Mouse (Mus musculus) heart, adult 8-10 months (tissue): ENCODE measurements at regions not wholly inside any gene's neighbourhood (a gene's known extent, or its start where the extent isn't known, plus 50 kb on each side); places are given as distances from the start of the nearest gene placed in this dataset.

Source experiments
- DNase-seq: peaks from one replicate; pipeline ENCODE4 v3.0.0; 2022; ENCODE audit warnings: low spot score

DNA sequence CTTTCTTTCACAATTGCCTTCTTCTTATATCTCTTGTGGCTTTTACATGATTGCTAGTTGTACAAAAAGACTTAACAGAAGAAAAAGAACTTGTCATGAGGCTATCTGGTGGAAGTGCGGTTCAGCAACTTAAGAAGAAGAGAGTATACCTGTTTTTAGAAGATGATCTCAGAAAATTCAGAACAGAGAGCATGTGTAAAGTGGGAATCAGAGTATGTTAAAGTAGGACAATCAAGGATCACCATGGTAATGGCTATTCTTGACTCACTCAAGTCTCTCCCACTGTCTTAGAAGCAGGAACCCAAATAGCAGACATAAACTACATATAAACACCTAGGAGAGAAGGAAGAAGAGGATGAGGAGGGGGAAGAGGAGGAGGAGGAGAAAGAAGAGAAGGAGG, 857.9 kb upstream of the Nr2f1 start:
- no peak for DNase-seq

DNA sequence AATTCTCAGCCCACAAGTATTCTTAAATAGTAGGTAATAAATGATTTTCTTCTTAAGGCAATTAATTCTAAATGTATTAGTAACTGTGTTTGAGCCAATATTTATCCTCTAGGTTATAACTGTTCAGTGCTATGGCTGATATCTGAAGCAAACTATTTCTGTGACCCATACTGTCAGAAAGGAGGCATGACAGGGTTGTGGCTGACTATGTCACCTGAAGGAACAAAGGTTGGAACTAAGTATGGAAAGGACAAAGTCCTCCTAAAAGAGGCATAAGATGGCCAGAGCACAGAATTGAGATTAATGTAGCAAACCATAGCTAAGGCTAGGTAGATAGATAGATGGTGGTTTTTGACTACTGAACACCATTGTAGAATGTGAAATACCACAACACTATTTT, 854.9 kb upstream of the Nr2f1 start:
- DNase-seq = no peak

DNA sequence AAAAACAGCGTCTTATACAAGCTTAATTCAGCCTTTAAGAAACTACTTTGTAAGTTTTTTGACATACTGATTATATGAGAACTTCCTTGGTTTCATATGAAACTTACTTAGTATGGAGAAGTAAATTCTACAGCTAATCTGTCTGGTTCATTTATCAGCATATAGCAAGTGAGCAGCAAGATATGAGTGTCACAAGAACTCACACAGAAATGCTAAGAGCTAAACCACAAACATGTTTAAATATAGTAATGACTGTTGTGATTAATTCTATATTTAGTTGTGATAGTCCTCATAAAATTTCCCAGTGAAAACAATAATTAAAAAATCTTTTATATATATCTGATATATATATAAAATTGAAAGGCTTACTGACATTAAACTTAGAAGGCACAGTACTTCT, 853.9 kb upstream of the Nr2f1 start:
- no peak for DNase-seq

DNA sequence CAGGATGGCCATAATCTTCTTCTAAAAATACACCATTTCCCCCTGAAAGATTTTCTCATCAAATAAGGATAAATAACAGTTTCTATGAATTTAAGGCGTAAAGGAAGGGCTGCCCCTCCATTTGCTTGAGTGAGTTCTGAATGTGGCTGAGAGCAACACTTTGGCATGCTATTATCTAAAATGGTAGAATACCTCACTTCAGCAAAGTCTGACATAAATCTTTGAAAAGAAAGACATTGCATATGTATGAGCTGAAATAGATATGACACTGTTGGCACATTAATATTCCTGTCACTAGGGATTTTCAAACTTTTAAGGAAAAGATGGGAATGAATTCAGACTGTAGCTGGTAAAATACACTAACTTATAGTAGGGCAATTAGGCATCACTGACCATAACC, 847.7 kb upstream of the Nr2f1 start:
- DNase-seq = no peak

DNA sequence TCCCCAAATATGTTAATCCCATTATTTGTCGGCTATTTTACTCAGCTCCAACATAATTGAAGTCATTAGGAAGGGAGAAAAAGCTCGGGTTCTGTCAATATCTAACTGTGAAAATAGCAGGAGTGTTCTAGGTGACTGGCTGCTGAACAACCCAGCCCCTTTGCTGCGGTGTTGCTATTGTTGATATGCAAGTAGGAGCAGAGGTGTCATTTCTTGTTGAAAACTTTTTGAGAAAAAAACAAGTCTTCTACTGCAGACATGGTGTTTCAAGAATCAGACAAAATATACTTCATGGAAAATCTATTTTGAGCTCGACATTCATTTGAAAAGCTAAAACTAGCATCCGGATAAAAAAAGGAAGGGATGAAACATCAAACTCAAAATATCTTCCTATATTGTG, 845.1 kb upstream of the Nr2f1 start:
- no peak for DNase-seq

DNA sequence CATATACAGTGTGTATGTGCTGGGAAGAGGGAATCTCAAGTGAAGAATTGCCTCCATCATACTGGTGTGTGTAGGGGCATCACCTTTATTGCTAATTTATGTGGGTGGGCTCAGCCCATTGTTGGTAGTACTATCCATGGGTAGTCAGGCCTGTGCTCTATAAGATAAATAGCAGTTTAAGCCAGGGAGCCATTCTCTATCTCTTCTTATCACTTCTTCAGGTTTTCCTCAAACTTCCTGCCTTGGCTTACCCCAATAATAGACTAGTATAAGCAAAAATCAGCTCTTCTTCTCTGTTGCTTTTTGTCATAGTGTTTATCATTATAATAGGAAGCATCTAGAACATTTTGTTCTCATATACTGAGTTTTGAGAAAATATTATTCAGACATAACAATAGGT, 838.3 kb upstream of the Nr2f1 start:
- no peak for DNase-seq

DNA sequence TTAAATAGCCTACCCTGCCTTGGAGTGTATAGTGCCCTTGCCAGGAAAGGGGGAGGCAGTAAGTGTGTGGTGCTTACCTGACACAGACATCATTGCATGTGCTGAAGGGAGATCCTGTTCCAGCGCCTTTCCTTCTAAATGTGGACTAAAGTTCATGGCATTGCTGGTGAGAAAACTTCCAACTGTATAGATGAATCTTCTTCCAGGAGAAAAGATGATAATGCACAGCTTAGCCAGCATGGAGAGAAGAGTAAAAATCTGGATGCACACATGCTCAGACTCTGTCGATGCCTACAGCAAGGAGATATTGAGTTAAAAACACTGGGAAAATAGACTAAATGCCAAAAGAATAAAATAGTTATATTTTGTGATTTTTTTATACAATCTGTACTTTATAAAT, 835.7 kb upstream of the Nr2f1 start:
- DNase-seq = no peak

DNA sequence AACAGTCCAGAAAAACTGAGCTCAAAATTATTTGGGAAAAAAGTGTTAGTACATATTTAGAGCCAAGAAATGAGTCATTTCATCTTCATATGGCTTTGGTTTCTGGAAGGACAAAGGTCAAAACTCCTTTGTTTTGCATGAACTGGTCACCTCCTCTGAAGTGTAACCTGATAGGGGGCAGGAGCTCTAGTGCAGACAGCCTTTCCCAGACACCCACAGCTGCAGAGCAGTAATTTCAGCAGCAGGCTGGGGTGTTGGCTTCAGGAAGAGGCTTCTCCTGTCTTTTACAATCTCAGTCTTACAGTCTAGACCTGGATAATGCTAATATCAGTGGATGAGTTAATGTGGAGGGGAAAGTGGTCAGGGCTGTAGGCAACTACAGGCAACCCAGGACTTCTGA, 830.4 kb upstream of the Nr2f1 start:
- peak; percentile 4 for DNase-seq

DNA sequence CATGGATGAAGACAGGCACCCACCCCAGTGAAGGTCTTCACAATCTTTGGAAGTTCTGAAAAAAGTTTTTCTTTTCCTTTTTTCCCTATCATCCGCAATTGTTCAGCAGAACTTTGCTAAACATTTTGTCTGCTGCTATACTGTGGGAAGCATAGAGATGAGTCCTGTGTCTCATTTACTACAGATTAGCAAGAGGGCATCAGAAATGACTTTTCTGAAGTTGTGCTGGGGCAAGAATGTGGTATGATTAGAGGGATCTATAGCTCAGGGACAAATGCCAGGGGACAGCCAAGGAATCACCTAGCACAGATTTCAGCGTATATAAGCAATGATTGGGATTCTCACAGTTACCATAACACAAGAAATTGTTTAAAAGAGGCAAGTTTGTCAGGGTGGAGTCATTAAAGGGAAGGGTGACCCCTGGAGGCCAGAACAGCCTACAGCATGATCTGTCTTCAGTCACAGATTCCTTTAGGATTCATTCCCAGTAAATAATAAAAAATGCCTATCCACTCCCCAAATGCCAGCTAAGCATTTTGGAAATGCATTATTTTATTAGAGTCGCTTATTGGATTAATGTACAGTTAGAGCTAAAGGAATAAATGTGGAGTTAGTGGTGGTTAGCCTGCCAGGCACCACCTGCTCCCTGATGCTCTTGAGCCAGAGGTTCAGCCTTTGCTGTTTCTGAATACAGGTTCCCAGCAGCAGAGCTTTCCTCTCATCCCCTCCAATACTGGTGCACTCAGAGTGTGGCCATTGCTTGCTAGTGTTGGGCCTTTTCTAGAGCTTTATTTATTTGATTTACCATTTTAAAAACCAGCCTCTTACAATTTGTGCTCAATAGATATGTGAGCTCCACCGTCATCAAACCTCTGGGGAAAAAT, 828.6 kb upstream of the Nr2f1 start:
- DNase-seq = peak; percentile 8

DNA sequence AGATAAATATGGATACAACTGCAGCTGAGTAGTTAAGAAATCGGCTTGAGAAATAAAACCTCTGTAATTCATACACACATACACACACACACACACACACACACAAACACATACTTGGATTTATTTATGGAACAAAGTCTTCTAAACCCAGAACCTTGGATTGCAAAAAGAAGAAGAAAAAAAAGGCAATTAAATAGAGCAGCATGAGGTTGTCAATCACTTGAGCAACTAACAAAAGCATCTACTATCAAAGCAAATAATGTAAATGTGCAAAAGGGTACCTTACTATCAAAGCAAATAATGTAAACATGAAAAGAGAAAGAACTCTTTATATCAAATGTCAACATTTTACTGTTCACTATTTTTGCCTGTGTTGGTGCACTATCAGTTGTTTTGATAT, 826.1 kb upstream of the Nr2f1 start:
- DNase-seq = no peak

DNA sequence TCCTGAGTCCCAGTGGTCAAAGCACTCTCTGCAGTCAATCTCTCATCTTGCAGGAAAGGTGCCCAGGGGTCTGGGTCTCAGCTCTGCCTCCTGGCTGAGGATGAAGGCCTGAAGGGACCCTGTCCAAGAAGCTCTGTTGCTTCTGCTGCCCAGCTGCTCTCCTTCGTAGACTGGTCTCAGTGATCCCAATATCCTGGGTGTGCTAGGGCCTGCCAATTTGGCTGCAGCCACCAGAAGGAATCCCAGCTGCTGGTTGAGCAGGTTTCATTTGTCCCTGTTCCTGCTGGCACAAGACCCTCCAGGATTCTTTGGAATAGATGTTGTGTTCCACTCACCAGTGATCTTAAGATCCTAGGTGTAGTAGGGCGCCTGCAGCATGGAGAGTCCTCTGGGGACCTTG, 818.5 kb upstream of the Nr2f1 start:
- DNase-seq = no peak

DNA sequence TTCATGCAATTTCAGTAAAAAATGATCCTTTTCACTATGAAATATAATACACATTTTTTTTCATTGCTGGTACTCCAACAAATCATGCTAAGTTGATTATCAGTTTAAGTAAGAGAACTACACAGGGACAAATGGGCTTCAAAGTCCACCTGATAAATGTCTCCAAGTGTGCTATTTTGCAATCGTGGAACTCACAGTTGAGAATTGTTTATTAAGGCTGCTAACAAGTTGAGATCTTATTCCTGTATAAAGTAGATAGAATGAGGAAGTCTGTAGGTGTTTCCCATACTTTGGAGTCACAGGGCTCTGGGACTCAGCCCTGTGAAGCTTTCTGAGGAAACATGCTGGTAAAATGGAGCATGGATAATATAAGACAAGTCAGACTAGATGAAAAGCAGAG, 803.8 kb upstream of the Nr2f1 start:
- no peak for DNase-seq

DNA sequence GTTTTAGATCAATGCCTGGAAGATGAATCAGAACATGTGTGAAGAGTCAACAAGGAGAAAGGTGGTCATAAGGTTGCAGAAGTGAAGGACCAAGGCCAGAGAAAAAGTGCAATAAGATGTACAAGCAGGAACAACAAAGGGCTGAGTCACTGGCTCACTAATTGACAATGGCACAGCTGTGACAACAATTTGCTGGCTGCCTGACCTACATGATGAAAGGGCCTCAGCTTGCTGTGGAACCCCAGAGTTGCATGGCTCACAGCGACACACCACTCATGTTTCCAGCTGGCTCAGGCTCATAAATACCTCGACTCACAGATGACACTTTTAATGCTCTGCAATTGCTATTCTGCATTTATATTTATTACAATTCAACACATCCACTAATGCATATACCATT, 799.3 kb upstream of the Nr2f1 start:
- DNase-seq = no peak

DNA sequence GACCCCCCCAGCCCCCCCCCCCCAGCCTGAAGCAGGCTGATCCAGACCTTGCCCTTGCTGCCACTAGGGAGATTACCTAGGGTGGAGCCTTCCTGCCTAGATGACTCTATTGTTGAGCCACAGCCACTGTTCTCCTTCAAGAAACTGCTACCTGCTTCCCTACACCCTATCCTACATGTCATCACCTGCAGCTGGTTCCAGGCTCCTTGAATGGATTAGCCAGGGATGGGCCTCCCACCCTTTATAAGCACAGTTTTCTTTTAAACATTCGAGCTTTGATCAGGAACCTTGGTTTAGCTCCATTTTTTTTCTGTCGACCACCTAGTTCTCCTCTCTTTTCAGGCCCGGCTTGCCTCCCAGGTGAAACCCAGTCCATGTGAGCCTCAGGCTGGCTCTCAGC, 792.8 kb upstream of the Nr2f1 start:
- no peak for DNase-seq

DNA sequence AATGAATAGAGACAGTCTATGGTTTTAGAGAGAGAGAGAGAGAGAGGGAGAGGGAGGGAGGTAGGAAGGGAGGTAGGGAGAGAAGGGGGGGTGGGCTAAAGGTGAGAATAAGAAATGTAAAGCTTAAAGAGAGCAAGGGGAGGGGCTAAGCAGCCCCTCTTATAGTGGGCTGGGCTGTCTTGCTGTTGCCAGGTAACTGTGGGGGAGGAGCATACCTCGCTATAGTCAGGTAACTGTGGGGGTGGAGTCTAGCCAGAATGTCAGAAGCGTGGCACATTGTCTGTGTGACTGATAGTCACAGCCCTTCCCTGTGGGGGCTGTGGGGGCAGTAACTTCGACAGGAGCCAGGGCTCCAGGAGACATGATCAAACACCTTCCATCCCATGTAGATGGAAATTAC, 786.4 kb upstream of the Nr2f1 start:
- DNase-seq = no peak

DNA sequence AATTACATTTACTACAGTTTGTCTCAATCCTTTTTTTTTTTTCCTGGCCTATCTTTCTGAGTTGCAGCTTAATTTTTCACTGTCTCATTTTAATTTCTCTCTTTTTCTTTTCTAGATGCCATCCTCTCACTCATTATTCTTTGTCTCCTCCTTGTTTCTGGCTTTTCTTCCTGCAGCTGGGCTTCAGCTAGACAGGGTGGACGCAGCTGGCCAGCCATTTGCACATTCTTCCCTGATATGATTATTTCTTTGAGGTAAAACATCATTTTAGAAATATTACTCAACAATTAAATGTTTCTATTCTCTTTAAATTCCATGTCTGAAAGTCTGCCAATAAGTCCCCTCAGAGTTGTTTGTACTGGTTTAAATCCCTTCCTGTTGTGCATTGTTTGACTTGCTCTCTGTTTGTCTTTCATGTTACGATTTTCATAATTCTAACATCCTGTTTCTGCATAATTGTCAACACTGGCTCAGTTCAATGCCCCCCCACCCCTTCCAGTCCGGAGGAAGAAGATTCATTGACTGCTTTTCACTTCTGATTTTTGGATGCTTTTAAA, 777.7 kb upstream of the Nr2f1 start:
- no peak for DNase-seq

DNA sequence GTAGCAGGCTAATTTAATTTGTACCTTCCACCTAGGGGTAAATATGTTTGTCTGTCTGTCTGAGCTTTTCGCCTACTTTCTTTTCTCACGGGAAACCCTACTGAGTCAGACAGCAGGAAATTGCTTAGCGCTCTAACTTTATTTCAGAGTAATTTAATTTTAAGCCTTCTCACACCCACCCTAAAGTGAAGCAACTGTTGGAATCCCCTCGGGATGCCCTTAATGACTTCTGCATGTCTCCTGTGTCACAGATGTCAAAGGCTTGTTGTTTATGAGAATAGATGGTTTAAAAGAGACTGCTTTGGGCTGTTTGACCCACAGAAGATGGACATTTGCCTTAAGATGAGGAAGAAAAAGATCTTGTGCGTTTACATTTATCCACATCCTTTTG, 738.8 kb upstream of the Nr2f1 start:
- peak; percentile 28 for DNase-seq

DNA sequence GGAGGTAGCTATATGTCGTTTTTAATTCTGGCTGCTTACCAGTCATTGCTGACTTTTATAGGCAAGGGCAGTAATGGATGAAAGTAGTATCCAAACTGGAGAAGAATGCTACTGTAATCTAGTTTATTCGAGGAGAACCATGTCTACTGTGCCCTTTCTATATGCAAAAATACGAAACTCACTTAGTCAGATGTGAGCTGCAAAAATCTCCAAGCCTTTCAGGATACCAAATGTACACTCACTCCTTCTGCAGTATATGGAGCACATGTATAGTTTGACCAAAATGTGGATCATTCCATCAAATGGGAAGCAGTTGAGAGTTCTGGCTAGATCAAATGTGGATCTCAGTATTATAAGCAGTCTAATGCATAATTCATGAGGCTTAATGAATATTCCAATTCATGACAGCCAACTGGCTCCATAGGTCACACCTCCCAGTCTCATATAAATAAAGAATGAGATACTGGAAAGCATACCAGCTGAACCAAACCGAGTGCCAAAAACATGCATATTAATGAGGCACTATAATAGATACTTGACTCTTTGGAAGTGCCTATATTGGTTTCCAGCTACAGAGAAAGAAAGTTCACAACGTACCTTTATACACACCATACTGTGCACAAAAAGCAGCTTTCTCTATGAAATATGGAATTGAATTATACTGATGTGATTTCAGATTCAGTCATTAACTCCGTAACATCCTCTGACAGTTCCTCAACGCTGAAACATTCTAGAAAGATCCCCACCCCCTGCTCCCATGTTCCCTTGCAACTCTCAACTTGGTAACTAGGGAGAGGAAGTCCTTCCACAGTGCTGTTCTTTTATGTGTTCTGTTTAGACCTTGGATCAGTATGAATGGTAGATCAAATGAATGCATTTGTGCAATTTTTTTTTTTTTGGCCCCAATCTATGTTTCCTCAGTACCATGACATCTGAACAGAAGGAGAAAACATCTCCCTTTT, 738.1 kb upstream of the Nr2f1 start:
- peak; percentile 3 for DNase-seq

DNA sequence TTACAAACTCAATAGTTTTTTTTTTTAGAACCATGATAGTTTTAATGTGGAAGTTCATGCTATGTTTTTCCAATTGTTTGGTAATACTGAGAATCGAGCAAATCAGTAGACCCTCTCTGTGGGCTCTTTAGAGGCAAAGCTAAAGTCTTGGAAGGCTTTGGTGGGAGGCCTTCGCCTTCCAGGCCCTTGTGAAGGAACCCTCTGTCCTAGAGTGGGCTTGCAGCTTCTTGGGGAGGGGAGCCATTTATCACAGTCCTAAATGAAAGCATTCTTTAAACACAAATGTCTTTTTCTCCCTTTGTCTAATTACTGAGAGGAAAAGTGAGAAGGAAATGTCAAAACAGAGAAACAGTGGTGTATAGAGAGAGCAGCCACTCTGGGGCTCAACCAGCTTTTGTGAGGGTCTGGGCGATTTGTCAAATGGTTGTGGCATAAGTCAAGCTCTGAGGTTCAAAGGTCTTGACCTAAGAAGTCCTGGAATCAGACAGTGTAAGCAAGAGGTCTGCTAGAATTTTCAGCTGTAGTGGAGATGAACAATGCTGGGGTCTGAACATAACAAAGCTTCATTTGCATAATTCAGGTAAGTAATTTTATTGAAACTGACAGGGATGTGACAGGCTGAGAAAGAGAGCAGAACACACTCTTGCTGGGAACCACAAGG, 736.6 kb upstream of the Nr2f1 start:
- DNase-seq = no peak

DNA sequence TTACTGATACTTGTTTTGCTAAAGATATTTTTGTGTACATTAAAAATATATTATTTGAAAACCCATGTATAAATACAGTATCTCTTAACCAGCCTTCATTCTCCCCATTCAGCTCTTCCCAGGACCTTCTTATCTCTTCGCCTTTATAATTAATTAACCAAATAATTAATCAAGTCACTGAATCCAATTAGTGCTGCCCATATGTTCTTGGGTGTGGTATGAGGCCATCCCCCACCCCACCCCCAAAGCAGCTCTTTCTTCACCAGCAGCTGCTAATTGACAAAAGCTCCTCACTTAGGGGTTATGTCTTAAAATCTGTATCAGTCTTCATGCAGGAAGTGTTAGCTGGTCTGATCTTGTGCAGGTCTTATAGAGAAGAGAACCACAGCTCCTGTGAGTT, 728.8 kb upstream of the Nr2f1 start:
- no peak for DNase-seq

DNA sequence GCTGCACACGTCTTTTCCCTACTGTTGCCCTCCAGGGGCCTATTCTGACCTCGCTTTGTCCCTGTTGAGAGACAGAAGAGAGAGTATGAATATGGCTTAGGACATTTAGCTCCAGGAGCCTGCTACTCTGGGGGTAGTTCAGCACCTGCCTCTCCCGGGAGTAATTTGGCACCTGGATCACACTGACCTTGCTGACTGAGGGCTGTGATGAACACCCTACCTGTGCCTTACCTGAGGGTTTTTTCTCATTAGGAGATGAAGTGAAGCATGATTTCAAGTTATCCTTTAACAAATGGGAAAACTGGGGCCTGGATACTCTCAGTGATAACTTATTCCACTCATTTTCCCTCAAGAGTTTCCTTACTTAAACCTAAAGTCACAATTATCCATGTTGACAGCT, 721.2 kb upstream of the Nr2f1 start:
- DNase-seq = no peak

DNA sequence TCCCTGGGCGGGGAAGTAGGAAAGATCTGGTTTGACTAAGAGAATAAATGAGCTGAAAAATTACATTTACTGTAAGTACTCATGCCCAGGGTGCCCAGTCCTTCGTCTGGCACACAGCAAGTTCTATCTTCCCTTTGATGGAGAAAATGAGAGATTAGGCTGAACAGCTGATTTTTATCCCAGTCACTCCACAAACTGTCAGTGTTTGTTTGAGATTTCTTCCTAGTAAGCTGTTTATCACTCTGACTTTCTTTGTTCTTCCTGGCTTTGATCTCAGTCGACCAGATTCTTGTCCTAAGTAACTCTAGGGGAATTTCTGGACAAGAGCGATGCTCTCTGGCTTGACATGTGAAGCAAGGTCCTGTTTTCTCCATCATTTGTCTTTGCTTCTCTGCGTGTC, 710.3 kb upstream of the Nr2f1 start:
- no peak for DNase-seq
